Mouse (Mus musculus): Measurements from ENCODE around the gene Adra1d. TPM values are rescaled to one million over a fixed set of nuclear protein-coding genes. Genes with fewer than 3 reads are reported as not detected.
A peak's percentile ranks its signal among the peaks of the same experiment; 100 is the strongest.

The Adra1d gene
- 0.14 TPM in 1 of 2 replicates, not detected in the other for polyA plus RNA-seq (2014; fragmentation: Nextera tagmentation; extraction: Ambion mirVana)

- Histone ChIP-seq H3K4me3 (ENCODE audit: low read depth, low read length) (peak within 1 kb of the TSS; percentile 43), H3K4me2 (ENCODE audit: low read depth, low read length) (peak within 1 kb of the TSS; percentile 90), H3K27me3 (ENCODE audit: control insufficient read depth, insufficient read depth, low read length) (peaks cover 50% of the 10 kb centered on the region), H3K36me3 (replicated peaks; ENCODE audit: control insufficient read depth, insufficient read depth, low read depth, low read length) (no peaks in the 10 kb centered on the region), H3K9me3 (replicated peaks; ENCODE audit: control insufficient read depth, low read length) (no peaks in the 10 kb centered on the region), H3K4me1 (ENCODE audit: control insufficient read depth, insufficient read depth, low read length) (peaks cover 6% of the 10 kb centered on the region), H3K9ac (replicated peaks; ENCODE audit: low read length) (peak within 1 kb of the TSS; percentile 41; the same call in 1 of the 2 replicates), H3K27ac (replicated peaks; ENCODE audit: low read depth, low read length) (no peak within 1 kb of the TSS)
- WGBS: under 1% methylated on average over 70 of the region's 82 CpGs
- peak; percentile 35 for DNase-seq (ENCODE audit: low spot score)
- ATAC-seq (replicated peaks; ENCODE audit: insufficient number of reproducible peaks, low FRiP score, low TSS enrichment, low read depth): peak; percentile 35
These were observed at the start of gene Adra1d for GRCm38 (mm10) chr2:131561891-131562585. Adra1d (minus strand) TSS chr2:131562283.

GRCm38 (mm10) chr2:131601881-131602280 is 39.8 kb upstream of the Adra1d start:
- H3K4me2 ChIP-seq (ENCODE audit: low read depth, low read length): no peak overlapping the region
- no peak for ATAC-seq (replicated peaks; ENCODE audit: insufficient number of reproducible peaks, low FRiP score, low TSS enrichment, low read depth)
- no peak for DNase-seq (ENCODE audit: low spot score)
- H3K36me3 ChIP-seq (replicated peaks; ENCODE audit: control insufficient read depth, insufficient read depth, low read depth, low read length): no peaks in the 10 kb centered on the region
- WGBS: 64% methylated on average over 2 of the region's 2 CpGs
- no peaks in the 10 kb centered on the region for H3K9me3 ChIP-seq (replicated peaks; ENCODE audit: control insufficient read depth, low read length)
- no peak overlapping the region for H3K9ac ChIP-seq (replicated peaks; ENCODE audit: low read length)
- no peaks in the 10 kb centered on the region for H3K4me1 ChIP-seq (ENCODE audit: control insufficient read depth, insufficient read depth, low read length)
- no peak overlapping the region for H3K27ac ChIP-seq (replicated peaks; ENCODE audit: low read depth, low read length)
- no peak overlapping the region for H3K4me3 ChIP-seq (ENCODE audit: low read depth, low read length)
- H3K27me3 ChIP-seq (ENCODE audit: control insufficient read depth, insufficient read depth, low read length): no peaks in the 10 kb centered on the region

GRCm38 (mm10) chr2:131594871-131595270 is 32.8 kb upstream of the Adra1d start:
- no peak overlapping the region for H3K27ac ChIP-seq (replicated peaks; ENCODE audit: low read depth, low read length)
- no peaks in the 10 kb centered on the region for H3K27me3 ChIP-seq (ENCODE audit: control insufficient read depth, insufficient read depth, low read length)
- no peaks in the 10 kb centered on the region for H3K4me1 ChIP-seq (ENCODE audit: control insufficient read depth, insufficient read depth, low read length)
- H3K9ac ChIP-seq (replicated peaks; ENCODE audit: low read length): no peak overlapping the region
- WGBS: 84% methylated on average over 6 of the region's 6 CpGs
- no peak overlapping the region for H3K4me2 ChIP-seq (ENCODE audit: low read depth, low read length)
- H3K36me3 ChIP-seq (replicated peaks; ENCODE audit: control insufficient read depth, insufficient read depth, low read depth, low read length): no peaks in the 10 kb centered on the region
- no peak for ATAC-seq (replicated peaks; ENCODE audit: insufficient number of reproducible peaks, low FRiP score, low TSS enrichment, low read depth)
- H3K4me3 ChIP-seq (ENCODE audit: low read depth, low read length): no peak overlapping the region
- no peaks in the 10 kb centered on the region for H3K9me3 ChIP-seq (replicated peaks; ENCODE audit: control insufficient read depth, low read length)
- DNase-seq (ENCODE audit: low spot score): no peak

GRCm38 (mm10) chr2:131587521-131587920 is 25.4 kb upstream of the Adra1d start:
- H3K36me3 ChIP-seq (replicated peaks; ENCODE audit: control insufficient read depth, insufficient read depth, low read depth, low read length): no peaks in the 10 kb centered on the region
- no peak overlapping the region for H3K27ac ChIP-seq (replicated peaks; ENCODE audit: low read depth, low read length)
- 80% methylated on average over 2 of the region's 2 CpGs for WGBS
- no peaks in the 10 kb centered on the region for H3K4me1 ChIP-seq (ENCODE audit: control insufficient read depth, insufficient read depth, low read length)
- H3K4me2 ChIP-seq (ENCODE audit: low read depth, low read length): no peak overlapping the region
- no peaks in the 10 kb centered on the region for H3K27me3 ChIP-seq (ENCODE audit: control insufficient read depth, insufficient read depth, low read length)
- ATAC-seq (replicated peaks; ENCODE audit: insufficient number of reproducible peaks, low FRiP score, low TSS enrichment, low read depth): no peak
- no peak overlapping the region for H3K9ac ChIP-seq (replicated peaks; ENCODE audit: low read length)
- H3K9me3 ChIP-seq (replicated peaks; ENCODE audit: control insufficient read depth, low read length): no peaks in the 10 kb centered on the region
- H3K4me3 ChIP-seq (ENCODE audit: low read depth, low read length): no peak overlapping the region
- DNase-seq (ENCODE audit: low spot score): no peak

GRCm38 (mm10) chr2:131581506-131581905 is 19.4 kb upstream of the Adra1d start:
- Histone ChIP-seq H3K27me3 (ENCODE audit: control insufficient read depth, insufficient read depth, low read length) (no peaks in the 10 kb centered on the region), H3K4me1 (ENCODE audit: control insufficient read depth, insufficient read depth, low read length) (no peaks in the 10 kb centered on the region), H3K36me3 (replicated peaks; ENCODE audit: control insufficient read depth, insufficient read depth, low read depth, low read length) (no peaks in the 10 kb centered on the region), H3K9me3 (replicated peaks; ENCODE audit: control insufficient read depth, low read length) (no peaks in the 10 kb centered on the region), H3K4me3 (ENCODE audit: low read depth, low read length) (no peak overlapping the region), H3K27ac (replicated peaks; ENCODE audit: low read depth, low read length) (no peak overlapping the region), H3K4me2 (ENCODE audit: low read depth, low read length) (no peak overlapping the region), H3K9ac (replicated peaks; ENCODE audit: low read length) (no peak overlapping the region)
- WGBS: 82% methylated on average over 2 of the region's 2 CpGs
- DNase-seq (ENCODE audit: low spot score): no peak
- no peak for ATAC-seq (replicated peaks; ENCODE audit: insufficient number of reproducible peaks, low FRiP score, low TSS enrichment, low read depth)

- Histone ChIP-seq H3K4me3 (ENCODE audit: low read depth, low read length) (peak overlapping the region; percentile 43), H3K4me2 (ENCODE audit: low read depth, low read length) (peak overlapping the region; percentile 90), H3K27me3 (ENCODE audit: control insufficient read depth, insufficient read depth, low read length) (peaks cover 48% of the 10 kb centered on the region), H3K36me3 (replicated peaks; ENCODE audit: control insufficient read depth, insufficient read depth, low read depth, low read length) (no peaks in the 10 kb centered on the region), H3K9ac (replicated peaks; ENCODE audit: low read length) (peak overlapping the region; percentile 41; the same call in 1 of the 2 replicates), H3K9me3 (replicated peaks; ENCODE audit: control insufficient read depth, low read length) (no peaks in the 10 kb centered on the region), H3K27ac (replicated peaks; ENCODE audit: low read depth, low read length) (no peak overlapping the region), H3K4me1 (ENCODE audit: control insufficient read depth, insufficient read depth, low read length) (peaks cover 6% of the 10 kb centered on the region)
- DNase-seq (ENCODE audit: low spot score) (peak; percentile 81), ATAC-seq (replicated peaks; ENCODE audit: insufficient number of reproducible peaks, low FRiP score, low TSS enrichment, low read depth) (peak; percentile 67)
- 1% methylated on average over 29 of the region's 30 CpGs for WGBS
These were observed 571 bp upstream of the Adra1d start for GRCm38 (mm10) chr2:131562586-131563122.

GRCm38 (mm10) chr2:131561344-131561870 is 676 bp downstream of the Adra1d start:
- H3K36me3 ChIP-seq (replicated peaks; ENCODE audit: control insufficient read depth, insufficient read depth, low read depth, low read length): no peaks in the 10 kb centered on the region
- H3K4me3 ChIP-seq (ENCODE audit: low read depth, low read length): no peak overlapping the region
- peak overlapping the region; percentile 90 for H3K4me2 ChIP-seq (ENCODE audit: low read depth, low read length)
- ATAC-seq (replicated peaks; ENCODE audit: insufficient number of reproducible peaks, low FRiP score, low TSS enrichment, low read depth) (no peak), DNase-seq (ENCODE audit: low spot score) (no peak)
- H3K4me1 ChIP-seq (ENCODE audit: control insufficient read depth, insufficient read depth, low read length): peaks cover 6% of the 10 kb centered on the region
- H3K27ac ChIP-seq (replicated peaks; ENCODE audit: low read depth, low read length): no peak overlapping the region
- H3K9ac ChIP-seq (replicated peaks; ENCODE audit: low read length): no peak overlapping the region
- peaks cover 50% of the 10 kb centered on the region for H3K27me3 ChIP-seq (ENCODE audit: control insufficient read depth, insufficient read depth, low read length)
- WGBS: 4% methylated on average over 32 of the region's 33 CpGs
- no peaks in the 10 kb centered on the region for H3K9me3 ChIP-seq (replicated peaks; ENCODE audit: control insufficient read depth, low read length)

All from embryonic facial prominence, embryonic 11.5 days (tissue).